Mouse (Mus musculus): Measurements from ENCODE around the gene Zfp993. TPM values are rescaled to one million over a fixed set of nuclear protein-coding genes. Genes with fewer than 3 reads are reported as not detected.
"Not testable (repeated sequence)": the region's sequence is repeated elsewhere in the genome, so short reads cannot be mapped to it uniquely, and the experiment has no call there.

Gene Zfp993
- 0.21 and 1.0 TPM in 2 replicates for polyA plus RNA-seq (2012; rRNA removed)

- DNase-seq (ENCODE audit: low read depth, low spot score), result not testable (repeated sequence)
These were observed at the start of gene Zfp993 for GRCm38 (mm10) chr4:146610774-146611400. Gene Zfp993, plus strand, starts transcription at chr4:146610961.

GRCm38 (mm10) chr4:146579905-146580873 lies 30.6 kb upstream of the Zfp993 start:
- WGBS, result 5% methylated on average over 8 of the region's 111 CpGs
- not testable (repeated sequence) for DNase-seq (ENCODE audit: low read depth, low spot score)

More at GRCm38 (mm10) chr4:146610774-146611400, at the start of gene Zfp993:
- WGBS, result no CpG with 5 or more reads among the region's 14 CpGs

- 15% methylated on average over 36 of the region's 53 CpGs for WGBS
These were observed 7.0 kb upstream of the Zfp993 start for GRCm38 (mm10) chr4:146603578-146604399.

GRCm38 (mm10) chr4:146644367-146644766 lies 33.6 kb downstream of the Zfp993 start:
- DNase-seq (ENCODE audit: low read depth, low spot score), result not testable (repeated sequence)
- WGBS, result no CpG with 5 or more reads among the region's 4 CpGs

More at GRCm38 (mm10) chr4:146603578-146604399, 7.0 kb upstream of the Zfp993 start:
- DNase-seq (ENCODE audit: low read depth, low spot score), result not testable (repeated sequence)

GRCm38 (mm10) chr4:146649641-146650040 lies 38.9 kb downstream of the Zfp993 start:
- DNase-seq (ENCODE audit: low read depth, low spot score), result not testable (repeated sequence)
- WGBS, result no CpG with 5 or more reads among the region's 2 CpGs

- not testable (repeated sequence) for DNase-seq (ENCODE audit: low read depth, low spot score)
- WGBS, result 62% methylated on average over 2 of the region's 4 CpGs
These were observed 39.4 kb downstream of the Zfp993 start for GRCm38 (mm10) chr4:146650115-146650514.

- 77% methylated on average over 2 of the region's 5 CpGs for WGBS
- not testable (repeated sequence) for DNase-seq (ENCODE audit: low read depth, low spot score)
These were observed 39.9 kb downstream of the Zfp993 start for GRCm38 (mm10) chr4:146650639-146651038.

Other genes starting within 250 kb of the Zfp993 start
- 0.35 and 0.52 TPM in 2 replicates for gene Zfp992, start 161.9 kb upstream of the Zfp993 start, polyA plus RNA-seq (2012; rRNA removed)
- gene Zfp981, start 108.9 kb upstream of the Zfp993 start, polyA plus RNA-seq (2012; rRNA removed), result not detected in 2 replicates